Mouse (Mus musculus) left cerebral cortex, adult 6 months (tissue): ENCODE data around the gene Rai14. TPM values are rescaled to one million over a fixed set of nuclear protein-coding genes. Genes with fewer than 3 reads are reported as not detected.

ENCODE experiments used
- long read RNA-seq, 2 experiments: library from polyadenylated mRNA; unstranded; transcript quantifications; one replicate each; pipeline ENCODE4 v2.0.0; 2019 to 2020
- polyA plus RNA-seq: library from polyadenylated mRNA; unstranded; fragments of <200 nt; fragmentation: Nextera tagmentation; gene quantifications from 2 replicates; pipeline ENCODE4 v1.2.3, GENCODE M21; 2021

The Rai14 gene
- polyA plus RNA-seq, result 1.4 and 1.5 TPM in 2 replicates
- long read RNA-seq, experiment 1, full-length matches to known transcripts, result 3 of 10 reads
- long read RNA-seq, experiment 1, partial matches to known transcripts, result 5 of 10 reads
- long read RNA-seq, experiment 1, other reads (novel, unspliced or antisense), result 2 of 10 reads
- long read RNA-seq, experiment 2, partial matches to known transcripts, result 1 of 3 reads
- long read RNA-seq, experiment 2, other reads (novel, unspliced or antisense), result 2 of 3 reads

GRCm38 (mm10) chr15:10714409-10715138 is at the start of gene Rai14:
Gene Rai14 (minus strand): TSS chr15:10714624.

GRCm38 (mm10) chr15:10558465-10558864 is 156.0 kb downstream of the Rai14 start, which contains the start of gene Ttc23l:
Gene Ttc23l (minus strand): TSS chr15:10558668.

Other genes starting within 250 kb of the Rai14 start
- 9.5 and 24.8 TPM in 2 replicates for gene Dnajc21, start 244.1 kb downstream of the Rai14 start, polyA plus RNA-seq
- gene Brix1, start 228.7 kb downstream of the Rai14 start, polyA plus RNA-seq, result 14.9 and 24.4 TPM in 2 replicates
- gene Rad1, start 228.6 kb downstream of the Rai14 start, polyA plus RNA-seq, result 15.3 and 21.1 TPM in 2 replicates
- gene Ttc23l, start 156.0 kb downstream of the Rai14 start, polyA plus RNA-seq, result not detected in 2 replicates
- 0.09 TPM in 1 of 2 replicates, not detected in the other for gene C1qtnf3, start 237.7 kb upstream of the Rai14 start, polyA plus RNA-seq